Mouse (Mus musculus) cortical plate, adult 2 months (tissue): ENCODE data around the gene Mettl7a1. TPM values are rescaled to one million over a fixed set of nuclear protein-coding genes. Genes with fewer than 3 reads are reported as not detected.
"Not testable (repeated sequence)": the region's sequence is repeated elsewhere in the genome, so short reads cannot be mapped to it uniquely, and the experiment has no call there.

Experiments
- H3K27ac ChIP-seq: fragments of 200-500 bp; 2 replicates; pipeline ENCODE4 v1.5.1; 2012; ENCODE audit warnings: low read length, control low read depth, inconsistent platforms; ENCODE audit not compliant: insufficient read depth
- H3K4me1 ChIP-seq: fragments of 200-500 bp; 2 replicates; pipeline ENCODE4 v1.6.1; 2011; ENCODE audit warnings: low read length; ENCODE audit not compliant: control insufficient read depth, insufficient read depth
- H3K4me3 ChIP-seq: fragments of 200-500 bp; 2 replicates; pipeline ENCODE4 v1.5.1; 2011; ENCODE audit warnings: mild to moderate bottlenecking, low read length, control low read depth; ENCODE audit not compliant: insufficient read depth
- CTCF ChIP-seq: fragments of 200-500 bp; IDR thresholded peaks from 2 replicates; pipeline ENCODE4 v1.5.1; 2011; ENCODE audit warnings: mild to moderate bottlenecking, control low read depth, low read length; ENCODE audit not compliant: insufficient read depth; ENCODE audit errors: extremely low read depth
- POLR2A ChIP-seq: fragments of 200-500 bp; IDR thresholded peaks from 2 replicates; pipeline ENCODE4 v1.6.1; 2011; ENCODE audit warnings: mild to moderate bottlenecking, low read length, control low read depth; ENCODE audit not compliant: insufficient read depth; ENCODE audit errors: extremely low read depth
- polyA plus RNA-seq: library from polyadenylated mRNA; depleted of rRNA; stranded (reverse); fragments of >200 nt; gene quantifications from 2 replicates; pipeline ENCODE4 v1.2.3, GENCODE M21; 2012; rRNA removed

Gene Mettl7a1
- 37.9 and 39.5 TPM in 2 replicates for polyA plus RNA-seq

GRCm38 (mm10) chr15:100304019-100304991 is at the start of gene Mettl7a1:
Mettl7a1 (plus strand) TSS chr15:100304140.
- peak within 1 kb of the TSS; percentile 92 for H3K27ac ChIP-seq
- peaks cover 1% of the 10 kb centered on the region; the same call in 1 of the 2 replicates for H3K4me1 ChIP-seq
- peak; percentile 97 for TF ChIP-seq POLR2A
- no peak for TF ChIP-seq CTCF
- peak within 1 kb of the TSS; percentile 63 for H3K4me3 ChIP-seq

DNA sequence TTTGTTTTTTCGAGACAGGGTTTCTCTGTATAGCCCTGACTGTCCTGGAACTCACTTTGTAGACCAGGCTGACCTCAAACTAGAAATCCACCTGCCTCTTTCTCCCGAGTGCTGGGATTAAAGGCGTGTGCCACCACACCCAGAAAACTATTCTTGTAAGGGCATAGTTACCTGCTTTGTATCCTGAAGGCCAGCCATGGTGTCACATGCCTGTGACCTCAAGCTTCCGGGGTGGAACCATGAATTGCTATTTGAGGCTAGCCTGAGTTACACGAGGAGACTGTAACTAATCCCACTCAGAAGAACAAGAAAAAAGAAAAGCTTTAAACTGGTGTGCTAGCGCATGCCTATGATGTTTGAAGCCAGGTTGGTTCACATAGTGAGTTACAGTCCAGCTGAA is 47.6 kb upstream of the Mettl7a1 start:
- Histone ChIP-seq H3K4me1 (0 out of 2 replicates have a peak, but pooled peaks cover 2% of the 10 kb centered on the region), H3K27ac (no peak overlapping the region), H3K4me3 (no peak overlapping the region)
- no peak for TF ChIP-seq CTCF
- TF ChIP-seq POLR2A = no peak

GRCm38 (mm10) chr15:100257305-100257704 is 46.6 kb upstream of the Mettl7a1 start:
- Histone ChIP-seq H3K4me1 (no peaks in the 10 kb centered on the region), H3K27ac (no peak overlapping the region), H3K4me3 (no peak overlapping the region)
- TF ChIP-seq POLR2A = no peak

DNA sequence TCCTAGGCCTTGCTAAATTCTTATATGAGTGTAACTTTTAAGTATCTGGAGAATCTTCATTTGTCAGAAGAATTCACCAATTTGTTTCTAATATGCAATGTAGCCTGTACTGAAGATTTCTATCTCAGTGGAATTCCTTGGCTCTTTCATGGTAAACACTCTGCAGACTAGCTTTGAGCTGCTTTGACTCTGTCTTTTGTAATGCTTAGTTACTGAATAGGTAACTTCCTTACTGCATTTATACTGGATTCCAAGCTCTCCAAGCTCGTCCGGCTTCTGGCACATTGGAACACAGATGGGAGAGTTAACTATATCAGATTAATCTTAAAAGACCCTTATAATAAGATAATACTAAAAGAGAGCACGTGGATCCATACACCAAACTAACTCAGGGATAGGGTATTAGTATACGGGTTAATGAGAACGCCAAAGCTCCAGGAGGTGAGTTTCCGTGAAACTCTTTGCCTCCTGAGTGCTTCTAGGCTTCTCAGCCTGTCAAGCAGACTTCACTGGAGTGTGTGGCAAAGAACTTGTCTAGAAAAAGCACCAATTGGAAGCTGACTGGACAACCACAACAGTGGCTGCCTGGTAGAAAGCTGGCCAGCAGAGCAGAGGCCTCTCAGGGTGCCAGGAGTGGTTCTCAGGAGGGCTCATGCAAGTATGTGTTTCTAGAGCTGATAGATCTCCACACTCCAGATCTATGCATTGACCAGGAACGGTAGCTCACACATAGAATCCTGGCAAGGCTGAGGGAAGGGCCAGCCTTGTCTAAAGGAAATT is 45.1 kb upstream of the Mettl7a1 start:
- TF ChIP-seq CTCF (no peak), POLR2A (no peak)
- no peaks in the 10 kb centered on the region for H3K4me1 ChIP-seq
- no peak overlapping the region for H3K4me3 ChIP-seq
- no peak overlapping the region for H3K27ac ChIP-seq

DNA sequence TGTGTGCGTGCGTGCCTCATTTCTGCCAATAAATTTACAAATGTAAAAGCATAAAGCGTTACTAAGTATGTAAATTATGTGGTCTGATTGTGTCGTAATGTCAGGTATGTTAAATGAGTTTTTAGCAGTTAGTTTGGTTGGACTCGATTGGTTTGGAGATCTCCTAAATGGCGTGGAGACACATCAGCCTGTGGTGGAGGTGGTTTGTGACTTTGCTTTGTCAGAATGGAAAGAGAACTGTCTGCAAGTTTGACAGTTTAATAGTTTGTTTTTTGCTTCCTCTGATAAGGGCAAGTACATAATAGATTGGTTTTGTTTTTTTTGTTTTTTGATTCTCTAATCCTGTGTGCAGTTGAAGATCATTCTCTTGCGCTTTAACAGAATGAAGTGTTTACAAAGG is 43.6 kb upstream of the Mettl7a1 start:
- H3K4me3 ChIP-seq, H3K27ac ChIP-seq, H3K4me1 ChIP-seq: not testable (repeated sequence)

DNA sequence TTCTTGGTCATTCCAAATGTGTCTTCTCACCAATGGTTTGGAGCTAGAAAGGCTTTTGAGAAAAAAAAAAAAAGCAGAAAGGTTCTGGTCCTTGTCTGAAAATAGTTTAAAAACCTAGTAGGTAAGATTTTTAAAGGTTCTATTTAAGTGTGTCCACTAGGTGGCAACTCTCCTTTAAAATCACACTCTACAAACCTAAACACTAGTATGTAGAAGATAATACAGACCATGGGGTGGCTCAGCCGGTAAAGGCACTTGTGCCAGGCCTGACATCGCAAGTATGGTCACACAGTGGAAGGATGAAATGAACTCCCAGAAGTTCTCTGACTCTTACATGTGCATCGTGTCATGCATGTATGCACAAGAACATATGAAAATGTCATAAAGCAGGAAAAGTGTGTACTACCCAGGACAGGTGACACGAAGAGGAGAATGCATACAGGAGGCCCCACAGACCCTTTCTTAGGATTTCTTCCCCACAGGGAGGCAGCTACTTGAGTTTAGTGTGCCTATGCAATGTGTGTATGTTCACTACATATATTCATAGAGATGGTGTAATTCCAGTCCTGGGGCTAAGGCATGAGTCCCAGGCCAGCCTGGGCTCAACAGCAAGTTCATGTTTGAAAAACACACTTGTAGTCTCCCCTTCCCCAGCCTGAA is 40.6 kb upstream of the Mettl7a1 start:
- Histone ChIP-seq H3K4me1 (no peaks in the 10 kb centered on the region), H3K27ac (no peak overlapping the region), H3K4me3 (no peak overlapping the region)
- 0 out of 2 replicates have a peak, but pooled peaks have one; percentile 18 for TF ChIP-seq CTCF
- no peak for TF ChIP-seq POLR2A

- no peak overlapping the region for H3K4me3 ChIP-seq
- no peaks in the 10 kb centered on the region for H3K4me1 ChIP-seq
- H3K27ac ChIP-seq = no peak overlapping the region
- TF ChIP-seq CTCF (no peak), POLR2A (no peak)
Observed at GRCm38 (mm10) chr15:100265586-100266325, 38.2 kb upstream of the Mettl7a1 start.

DNA sequence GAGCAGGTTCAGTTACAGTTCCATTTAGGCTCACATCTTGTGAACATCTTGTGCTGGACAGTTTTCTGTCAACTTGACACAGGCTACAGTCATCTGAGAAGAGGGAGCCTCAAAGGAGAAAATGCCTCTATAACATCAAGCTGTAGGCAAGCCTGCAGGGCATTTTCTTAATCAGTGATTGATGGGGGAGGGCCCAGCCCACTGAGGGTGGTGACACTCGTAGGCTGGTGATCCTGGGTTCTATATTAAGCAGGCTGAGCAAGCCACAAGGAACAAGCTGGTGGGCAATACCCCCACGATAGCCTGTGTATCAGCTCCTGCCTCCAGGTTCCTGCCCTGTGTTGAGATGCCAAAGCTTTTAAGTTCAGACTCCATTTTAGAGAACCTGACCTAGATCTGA is 35.0 kb upstream of the Mettl7a1 start:
- Histone ChIP-seq H3K27ac (no peak overlapping the region), H3K4me1 (no peaks in the 10 kb centered on the region), H3K4me3 (no peak overlapping the region)
- TF ChIP-seq CTCF (no peak), POLR2A (no peak)

DNA sequence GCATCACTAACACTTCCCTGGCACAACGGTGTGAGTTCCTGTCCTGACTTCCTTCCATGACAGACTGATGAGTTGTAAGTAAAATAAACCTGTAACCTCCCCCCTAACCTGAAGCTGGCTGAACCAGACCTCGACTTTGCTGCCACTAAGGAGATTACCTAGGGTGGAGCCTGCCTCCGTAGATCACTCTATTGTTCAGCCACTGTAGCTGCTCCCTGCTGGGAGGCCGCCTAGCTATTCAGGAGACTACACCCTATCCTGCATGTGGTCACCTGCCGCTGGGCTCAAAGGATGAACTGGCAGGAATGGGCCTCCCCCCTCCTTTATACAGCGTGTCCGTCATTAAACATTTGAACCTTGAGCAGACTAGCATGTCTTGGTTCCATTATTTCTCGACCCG is 34.2 kb upstream of the Mettl7a1 start:
- Histone ChIP-seq H3K4me3 (no peak overlapping the region), H3K27ac (no peak overlapping the region), H3K4me1 (no peaks in the 10 kb centered on the region)
- TF ChIP-seq POLR2A (no peak), CTCF (no peak)

DNA sequence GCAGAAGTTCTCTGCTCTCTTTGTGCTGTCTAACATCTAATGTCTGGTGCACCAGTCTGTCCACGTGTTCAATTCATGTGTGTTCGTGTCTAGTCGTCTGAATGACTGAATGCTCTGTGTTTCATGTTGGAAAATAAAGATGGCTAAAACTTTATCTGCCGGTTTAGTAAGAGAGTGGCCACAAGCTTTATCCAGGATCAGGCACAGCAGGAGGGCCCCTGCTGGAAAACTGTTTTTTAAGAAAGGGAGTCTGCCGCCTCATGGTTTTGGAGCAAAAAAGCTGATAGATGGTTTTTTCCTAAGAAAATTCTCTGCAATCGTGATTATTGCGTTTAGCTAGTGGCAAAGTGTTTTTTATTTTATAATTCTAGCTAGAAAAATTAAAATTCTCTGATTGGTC is 33.3 kb upstream of the Mettl7a1 start:
- not testable (repeated sequence) for H3K27ac ChIP-seq, H3K4me3 ChIP-seq, H3K4me1 ChIP-seq
